Mouse (Mus musculus): Measurements from ENCODE around the gene Pga5.

GRCm38 (mm10) chr19:10698131-10698991, 20.5 kb upstream of the Pga5 start:
- TF ChIP-seq POLR2A (IDR thresholded peaks at IDR 0.05; ENCODE audit: insufficient read length, low read depth) = no peak
- TF ChIP-seq TCF3 (IDR thresholded peaks at IDR 0.05; ENCODE audit: insufficient read length, low read depth) = no peak
- no peak for TF ChIP-seq CEBPB (IDR thresholded peaks at IDR 0.05; ENCODE audit: insufficient read depth, poor library complexity, severe bottlenecking)
- no peak for TF ChIP-seq SRF (IDR thresholded peaks at IDR 0.05; ENCODE audit: control insufficient read depth, insufficient read length, low read depth)
